ENCODE assay signal across 9 mouse cellular contexts in genomic region chr17:67351423-67351822, GRCm38 (mm10). TPM values are rescaled to one million over a fixed set of nuclear protein-coding genes. Genes with fewer than 3 reads are reported as not detected.
A peak's percentile ranks its signal among the peaks of the same experiment; 100 is the strongest.
DNase-seq lines count a peak whose midpoint lies in the region; ATAC-seq and TF ChIP-seq lines count a peak whose summit lies in the region.
"Had no signal": no experiment of that assay in that cellular context is flagged by ENCODE, and none has a peak within 500 bp of the region (broad histone marks: within the 10 kb centered on the region; RNA-seq: fewer than 3 reads in every experiment).

No protein-coding gene starts in this region.

- H3K4me1 ChIP-seq in forebrain, embryonic 16.5 days (replicated peaks; ENCODE audit: control insufficient read depth, insufficient read depth, low read length): peaks cover 22% of the 10 kb centered on the region
- peaks cover 26% of the 10 kb centered on the region for H3K4me1 ChIP-seq in limb, embryonic 15.5 days
- H3K4me1 ChIP-seq in stomach, embryonic 14.5 days (ENCODE audit: control insufficient read depth, insufficient read depth, low read length): no peaks in the 10 kb centered on the region

- no peaks in the 10 kb centered on the region for H3K36me3 ChIP-seq in forebrain, embryonic 16.5 days (ENCODE audit: control insufficient read depth, insufficient read depth)
- no peaks in the 10 kb centered on the region for H3K36me3 ChIP-seq in limb, embryonic 15.5 days
- no peaks in the 10 kb centered on the region for H3K36me3 ChIP-seq in stomach, embryonic 14.5 days (ENCODE audit: control insufficient read depth, insufficient read depth, low read length)

- peaks cover 8% of the 10 kb centered on the region for H3K27me3 ChIP-seq in forebrain, embryonic 16.5 days (replicated peaks; ENCODE audit: control insufficient read depth, insufficient read depth, low read length)
- H3K27me3 ChIP-seq in limb, embryonic 15.5 days: 0 out of 2 replicates have a peak, but pooled peaks cover 3% of the 10 kb centered on the region
- H3K27me3 ChIP-seq in stomach, embryonic 14.5 days (ENCODE audit: control insufficient read depth, insufficient read depth, low read length): 0 out of 2 replicates have a peak, but pooled peaks cover 4% of the 10 kb centered on the region

- H3K27ac ChIP-seq in layer of hippocampus, adult 2 months: no peak overlapping the region
- no peak overlapping the region for H3K27ac ChIP-seq in forebrain, embryonic 16.5 days (ENCODE audit: low read length)
- H3K27ac ChIP-seq in limb, embryonic 15.5 days: peak overlapping the region; percentile 38; the same call in 1 of the 2 replicates
- no peak overlapping the region for H3K27ac ChIP-seq in stomach, embryonic 14.5 days (ENCODE audit: low read length)
- H3K27ac ChIP-seq: liver, embryonic 14.5 days had no signal

- peak overlapping the region; percentile 8; the same call in 1 of the 2 replicates for H3K4me3 ChIP-seq in layer of hippocampus, adult 2 months
- H3K4me3 ChIP-seq in forebrain, embryonic 16.5 days (replicated peaks; ENCODE audit: low read length): peak overlapping the region; percentile 13
- H3K4me3 ChIP-seq in limb, embryonic 15.5 days: peak overlapping the region; percentile 14
- H3K4me3 ChIP-seq in stomach, embryonic 14.5 days (ENCODE audit: low read depth, low read length): 0 out of 2 replicates have a peak overlapping the region, but pooled peaks have one; percentile 60

- no peaks in the 10 kb centered on the region for H3K9me3 ChIP-seq in forebrain, embryonic 16.5 days (ENCODE audit: control insufficient read depth, low read length)
- H3K9me3 ChIP-seq in limb, embryonic 15.5 days: no peaks in the 10 kb centered on the region
- H3K9me3 ChIP-seq in stomach, embryonic 14.5 days (ENCODE audit: control insufficient read depth, low read depth, low read length): no peaks in the 10 kb centered on the region

- 64% methylated on average over 5 of the region's 5 CpGs for WGBS in forebrain, embryonic 16.5 days
- 26% methylated on average over 5 of the region's 5 CpGs for WGBS in limb, embryonic 15.5 days
- 30% methylated on average over 5 of the region's 5 CpGs for WGBS in stomach, embryonic 14.5 days

- no peak overlapping the region for H3K9ac ChIP-seq in forebrain, embryonic 16.5 days (replicated peaks; ENCODE audit: low read depth, low read length)
- H3K9ac ChIP-seq in limb, embryonic 15.5 days: no peak overlapping the region
- H3K9ac ChIP-seq in stomach, embryonic 14.5 days (replicated peaks; ENCODE audit: low read depth, low read length): no peak overlapping the region
- H3K9ac ChIP-seq: liver, embryonic 14.5 days had no signal

- ATAC-seq in forebrain, embryonic 16.5 days: no peak
- ATAC-seq in limb, embryonic 15.5 days (ENCODE audit: insufficient number of reproducible peaks, low FRiP score, low TSS enrichment, low read depth): peak; percentile 25; the same call in 1 of the 2 replicates
- ATAC-seq in stomach, embryonic 14.5 days (ENCODE audit: insufficient number of reproducible peaks, insufficient read depth, low FRiP score, low read depth): no peak

- peak overlapping the region; percentile 22 for H3K4me2 ChIP-seq in forebrain, embryonic 16.5 days (ENCODE audit: low read length)
- H3K4me2 ChIP-seq in limb, embryonic 15.5 days: peak overlapping the region; percentile 14; the same call in 1 of the 2 replicates
- peak overlapping the region; percentile 85; the same call in 1 of the 2 replicates for H3K4me2 ChIP-seq in stomach, embryonic 14.5 days (replicated peaks; ENCODE audit: low read depth, low read length)

- DNase-seq in layer of hippocampus, adult 2 months (ENCODE audit: low spot score in 2 of 2): no peak
- DNase-seq in layer of hippocampus, adult 9-10 months (ENCODE audit: low spot score): no peak
- no peak for DNase-seq in cerebellum, postnatal 36 days
- no peak for DNase-seq in B cell, adult 2 months
- DNase-seq: right cerebral cortex, postnatal 14 days had no signal

- no peak for TF ChIP-seq CTCF in layer of hippocampus, adult 2 months (conservative IDR thresholded peaks at IDR 0.05)

RNA-seq across cellular contexts. Expression of gene Ptprm, which starts 2.8 kb away (rescaled TPM):
- 10 to 100 TPM; 21.1 to 26.4 TPM for total RNA-seq in layer of hippocampus, adult 2 months (2021)
- polyA plus RNA-seq in forebrain, embryonic 16.5 days (2015; fragmentation: Nextera tagmentation; extraction: Ambion mirVana): 11.7 and 13.7 TPM in 2 replicates
- polyA plus RNA-seq in limb, embryonic 15.5 days (2015; fragmentation: Nextera tagmentation; extraction: Ambion mirVana): 17.4 and 17.7 TPM in 2 replicates
- 17.7 and 18.3 TPM in 2 replicates for polyA plus RNA-seq in stomach, embryonic 14.5 days (2014; fragmentation: Nextera tagmentation; extraction: Ambion mirVana)

Comparison
In these comparisons a context has a peak if more than half of its experiments do, and no peak if none do; other contexts are left out.
1. H3K4me3 ChIP-seq: peak in every context shown above with its lines; median percentile 60 in stomach, embryonic 14.5 days; 14 in limb, embryonic 15.5 days; 13 in forebrain, embryonic 16.5 days; 8 in layer of hippocampus, adult 2 months.
2. H3K4me2 ChIP-seq: peak in every context shown above with its lines; median percentile 85 in stomach, embryonic 14.5 days; 22 in forebrain, embryonic 16.5 days; 14 in limb, embryonic 15.5 days.